Mouse (Mus musculus) hindbrain, embryonic 10.5 days (tissue): ENCODE measurements around the gene Lrp3. TPM values are rescaled to one million over a fixed set of nuclear protein-coding genes. Genes with fewer than 3 reads are reported as not detected.
A peak's percentile ranks its signal among the peaks of the same experiment; 100 is the strongest.
"Not testable (repeated sequence)": the region's sequence is repeated elsewhere in the genome, so short reads cannot be mapped to it uniquely, and the experiment has no call there.

Experiments
- DNase-seq: peaks from one replicate; pipeline ENCODE4 v3.0.0-alpha.2; 2017; ENCODE audit warnings: low spot score
- H3K27ac ChIP-seq: fragments of 300-500 bp; sonication (generic); 2 replicates; pipeline ENCODE4 v1.5.1; 2016; ENCODE audit warnings: mild to moderate bottlenecking, moderate library complexity
- H3K27me3 ChIP-seq: fragments of 300-500 bp; sonication (generic); 2 replicates; pipeline ENCODE4 v1.6.1; 2016; ENCODE audit warnings: mild to moderate bottlenecking; ENCODE audit not compliant: poor library complexity, insufficient read depth, severe bottlenecking
- H3K36me3 ChIP-seq: fragments of 300-500 bp; sonication (generic); 2 replicates; pipeline ENCODE4 v1.6.1; 2016; ENCODE audit warnings: mild to moderate bottlenecking, moderate library complexity
- H3K4me1 ChIP-seq: fragments of 300-500 bp; sonication (generic); replicated peaks from 2 replicates; pipeline ENCODE4 v1.6.1; 2016; ENCODE audit warnings: mild to moderate bottlenecking
- H3K4me3 ChIP-seq: fragments of 300-500 bp; sonication (generic); 2 replicates; pipeline ENCODE4 v1.5.1; 2016; ENCODE audit warnings: mild to moderate bottlenecking, moderate library complexity
- H3K9me3 ChIP-seq: fragments of 300-500 bp; sonication (generic); 2 replicates; pipeline ENCODE4 v1.6.1; 2016; ENCODE audit warnings: mild to moderate bottlenecking, moderate library complexity
- WGBS: fragments of 180-500 bp; shearing (Covaris S2); methylation state at CpG from one replicate; pipeline ENCODE4 v1.1.7; 2016; 5-methylcytosine and 5-hydroxymethylcytosine counted together
- polyA plus RNA-seq: library from polyadenylated mRNA; unstranded; fragments of >200 nt; fragmentation: Nextera tagmentation; extraction: Ambion mirVana; gene quantifications from 2 replicates; pipeline ENCODE4 v1.2.1, GENCODE M21; 2016

The Lrp3 gene
- polyA plus RNA-seq, result 13.1 and 13.7 TPM in 2 replicates

DNA sequence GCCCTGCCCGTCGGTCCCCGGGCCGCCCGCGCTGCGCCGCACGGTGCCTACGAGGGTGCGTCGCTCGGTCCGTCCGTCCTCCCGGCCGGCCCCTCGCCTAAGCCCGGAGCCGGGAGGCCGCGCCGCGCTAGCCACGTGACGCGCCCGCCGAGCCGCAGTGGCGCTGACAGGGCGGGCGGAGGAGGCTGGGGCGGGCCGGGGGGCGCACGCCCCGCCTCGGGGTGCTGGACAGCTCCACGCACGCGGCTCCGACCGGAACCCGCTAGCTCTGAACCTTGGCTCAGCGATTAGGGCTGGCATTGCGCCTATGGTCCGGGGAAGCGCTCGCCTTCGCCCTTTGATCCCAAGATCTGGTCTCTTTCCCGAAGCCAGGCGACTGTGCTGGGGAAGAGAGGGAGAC, at the start of gene Lrp3:
TSS of gene Lrp3 (minus strand) at position 274 of the 400 bp plus-strand sequence.
- WGBS, result under 1% methylated on average over 53 of the region's 53 CpGs

DNA sequence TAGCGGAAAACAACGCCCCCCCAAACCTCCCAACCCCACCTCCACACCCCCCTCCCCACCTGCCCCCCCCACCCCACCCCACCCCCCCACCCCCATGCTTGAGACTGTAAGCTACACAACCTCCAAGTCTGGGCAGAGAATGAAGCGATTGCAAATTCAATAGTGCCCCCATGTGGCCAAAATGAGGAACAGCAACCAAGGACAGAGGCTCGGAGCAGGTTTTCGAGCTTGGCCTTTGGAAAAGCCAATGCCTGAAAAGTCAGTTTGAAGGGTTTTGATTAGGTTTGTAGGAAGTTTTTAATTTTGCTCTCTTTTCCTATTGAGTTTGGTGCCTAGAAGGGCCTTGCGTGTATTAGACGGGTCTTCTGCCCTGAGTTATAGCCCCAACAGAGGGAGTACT, 49.4 kb upstream of the Lrp3 start:
- peaks cover 7% of the 10 kb centered on the region; the same call in 1 of the 2 replicates for H3K4me1 ChIP-seq
- peak; percentile 59 for DNase-seq
- H3K4me3 ChIP-seq, result no peak overlapping the region
- H3K36me3 ChIP-seq, result no peaks in the 10 kb centered on the region
- 0 out of 2 replicates have a peak, but pooled peaks cover under 1% of the 10 kb centered on the region for H3K9me3 ChIP-seq
- 10% methylated on average over 7 of the region's 7 CpGs for WGBS
- H3K27me3 ChIP-seq, result no peaks in the 10 kb centered on the region; the same call in 1 of the 2 replicates
- H3K27ac ChIP-seq, result no peak overlapping the region

More for the DNA sequence above, at the start of gene Lrp3:
- Histone ChIP-seq H3K36me3 (peaks cover 32% of the 10 kb centered on the region), H3K4me3 (peak within 1 kb of the TSS; percentile 88), H3K27ac (peak within 1 kb of the TSS; percentile 97), H3K9me3 (no peaks in the 10 kb centered on the region), H3K27me3 (peaks cover 14% of the 10 kb centered on the region; the same call in 1 of the 2 replicates), H3K4me1 (peaks cover 31% of the 10 kb centered on the region)
- DNase-seq, result peak; percentile 79

- Histone ChIP-seq H3K9me3 (peaks cover 5% of the 10 kb centered on the region; the same call in 1 of the 2 replicates), H3K27ac (no peak overlapping the region), H3K4me1 (no peaks in the 10 kb centered on the region), H3K27me3 (no peaks in the 10 kb centered on the region; the same call in 1 of the 2 replicates), H3K36me3 (no peaks in the 10 kb centered on the region), H3K4me3 (no peak overlapping the region)
- 85% methylated on average over 15 of the region's 15 CpGs for WGBS
- DNase-seq, result no peak
Measured at GRCm38 (mm10) chr7:35263595-35264489, 48.5 kb upstream of the Lrp3 start.

DNA sequence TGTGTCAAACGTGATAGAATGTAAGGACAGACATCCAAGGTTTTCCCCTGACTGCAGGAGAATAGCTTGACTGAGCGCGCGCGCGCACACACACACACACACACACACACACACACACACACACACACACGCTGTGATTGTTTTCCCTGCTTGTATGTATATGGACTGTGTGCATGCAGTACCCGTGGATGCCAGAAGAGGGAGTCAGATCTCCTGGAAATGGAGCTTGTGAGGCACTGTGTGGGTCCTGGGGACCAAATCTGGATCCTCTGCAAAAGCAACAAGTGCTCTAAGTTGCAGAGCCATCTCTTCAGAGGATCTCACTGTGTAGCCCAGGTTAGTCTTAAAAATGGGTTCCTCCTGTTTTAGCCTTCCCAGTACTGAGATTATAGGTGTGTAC, 44.1 kb upstream of the Lrp3 start:
- DNase-seq, result no peak
- Histone ChIP-seq H3K4me3 (no peak overlapping the region), H3K4me1 (no peaks in the 10 kb centered on the region), H3K9me3 (peaks cover 5% of the 10 kb centered on the region; the same call in 1 of the 2 replicates), H3K27me3 (no peaks in the 10 kb centered on the region), H3K36me3 (no peaks in the 10 kb centered on the region), H3K27ac (no peak overlapping the region)
- WGBS, result 87% methylated on average over 8 of the region's 8 CpGs

DNA sequence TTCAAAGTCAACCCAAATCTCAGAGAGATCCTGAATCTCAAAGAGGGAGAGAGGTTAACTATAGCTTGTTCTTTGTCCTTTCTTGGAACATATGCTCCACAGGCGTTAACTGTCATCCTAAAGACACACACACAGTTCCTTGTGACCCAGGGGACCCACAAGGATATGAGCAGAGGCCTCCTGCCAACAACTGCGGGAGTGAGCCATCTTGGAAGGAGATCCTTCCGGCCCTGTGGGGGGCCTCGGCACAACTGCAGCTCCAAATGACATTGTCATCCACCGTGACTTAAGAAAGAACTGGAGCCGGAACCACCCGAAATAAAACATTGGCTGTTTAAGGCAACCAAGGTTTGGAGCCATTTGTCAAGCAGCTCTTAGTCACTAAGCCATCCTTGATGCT, 43.0 kb upstream of the Lrp3 start:
- Histone ChIP-seq H3K27ac (no peak overlapping the region), H3K36me3 (no peaks in the 10 kb centered on the region), H3K4me1 (no peaks in the 10 kb centered on the region), H3K4me3 (no peak overlapping the region), H3K27me3 (no peaks in the 10 kb centered on the region), H3K9me3 (peaks cover 5% of the 10 kb centered on the region; the same call in 1 of the 2 replicates)
- WGBS, result 66% methylated on average over 7 of the region's 7 CpGs
- no peak for DNase-seq

DNA sequence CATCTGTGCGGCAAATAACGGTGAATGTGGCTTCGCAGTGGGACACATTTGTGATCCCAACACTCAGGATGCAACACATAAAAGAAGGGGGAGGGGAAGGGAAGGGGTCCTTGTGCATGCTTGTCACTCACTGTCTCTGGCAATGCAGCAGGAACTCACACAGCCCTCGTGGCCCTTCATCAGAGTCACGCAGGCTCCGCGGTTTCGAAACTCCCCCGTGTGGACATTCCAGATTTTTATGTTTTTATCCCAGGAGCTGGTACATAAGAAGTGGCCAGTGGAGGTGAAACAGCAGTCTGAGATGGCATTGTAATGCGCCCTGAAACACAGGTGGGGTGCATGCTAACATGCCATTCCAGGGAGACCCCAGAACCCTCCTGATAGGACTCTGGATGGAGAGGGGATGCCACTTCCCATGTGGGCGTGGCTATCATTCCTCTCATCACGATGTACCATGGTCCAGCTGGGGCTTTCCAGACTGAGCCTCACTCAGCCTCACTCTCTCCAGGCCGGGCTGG, 36.8 kb upstream of the Lrp3 start:
- Histone ChIP-seq H3K27me3 (no peaks in the 10 kb centered on the region), H3K4me1 (peaks cover 9% of the 10 kb centered on the region), H3K9me3 (no peaks in the 10 kb centered on the region), H3K4me3 (peak overlapping the region; percentile 39), H3K27ac (peak overlapping the region; percentile 56; the same call in 1 of the 2 replicates), H3K36me3 (no peaks in the 10 kb centered on the region)
- DNase-seq, result peak; percentile 57
- WGBS, result 7% methylated on average over 13 of the region's 13 CpGs

DNA sequence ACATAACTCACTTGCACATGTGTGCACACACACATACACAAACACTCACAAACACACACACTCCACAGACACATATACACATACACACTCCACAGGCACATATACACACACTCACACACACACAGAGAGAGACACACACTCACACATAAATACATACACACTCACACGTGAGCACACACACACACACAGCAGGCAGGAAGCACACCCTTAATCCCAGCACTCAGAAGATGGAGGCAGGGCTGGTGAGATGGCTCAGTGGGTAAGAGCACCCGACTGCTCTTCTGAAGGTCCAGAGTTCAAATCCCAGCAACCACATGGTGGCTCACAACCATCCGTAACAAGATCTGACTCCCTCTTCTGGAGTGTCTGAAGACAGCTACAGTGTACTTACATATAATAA, 22.6 kb upstream of the Lrp3 start:
- not testable (repeated sequence) for H3K27me3 ChIP-seq, DNase-seq, H3K4me1 ChIP-seq, H3K27ac ChIP-seq, H3K4me3 ChIP-seq, H3K9me3 ChIP-seq, H3K36me3 ChIP-seq
- WGBS, result 76% methylated on average over 3 of the region's 3 CpGs

GRCm38 (mm10) chr7:35235308-35235707, 20.0 kb upstream of the Lrp3 start:
- H3K27ac ChIP-seq, result peak overlapping the region; percentile 87
- WGBS, result 18% methylated on average over 9 of the region's 9 CpGs

GRCm38 (mm10) chr7:35234361-35235245, 19.3 kb upstream of the Lrp3 start:
- peak; percentile 100 for DNase-seq
- Histone ChIP-seq H3K27me3 (no peaks in the 10 kb centered on the region), H3K27ac (peak overlapping the region; percentile 87), H3K36me3 (no peaks in the 10 kb centered on the region), H3K9me3 (peaks cover 3% of the 10 kb centered on the region; the same call in 1 of the 2 replicates), H3K4me3 (peak overlapping the region; percentile 70), H3K4me1 (peaks cover 8% of the 10 kb centered on the region)
- under 1% methylated on average over 45 of the region's 45 CpGs for WGBS

More at GRCm38 (mm10) chr7:35235308-35235707, 20.0 kb upstream of the Lrp3 start:
- DNase-seq, result peak; percentile 77
- peaks cover 3% of the 10 kb centered on the region; the same call in 1 of the 2 replicates for H3K9me3 ChIP-seq
- H3K4me3 ChIP-seq, result peak overlapping the region; percentile 70
- H3K36me3 ChIP-seq, result no peaks in the 10 kb centered on the region
- no peaks in the 10 kb centered on the region for H3K27me3 ChIP-seq
- peaks cover 8% of the 10 kb centered on the region for H3K4me1 ChIP-seq

DNA sequence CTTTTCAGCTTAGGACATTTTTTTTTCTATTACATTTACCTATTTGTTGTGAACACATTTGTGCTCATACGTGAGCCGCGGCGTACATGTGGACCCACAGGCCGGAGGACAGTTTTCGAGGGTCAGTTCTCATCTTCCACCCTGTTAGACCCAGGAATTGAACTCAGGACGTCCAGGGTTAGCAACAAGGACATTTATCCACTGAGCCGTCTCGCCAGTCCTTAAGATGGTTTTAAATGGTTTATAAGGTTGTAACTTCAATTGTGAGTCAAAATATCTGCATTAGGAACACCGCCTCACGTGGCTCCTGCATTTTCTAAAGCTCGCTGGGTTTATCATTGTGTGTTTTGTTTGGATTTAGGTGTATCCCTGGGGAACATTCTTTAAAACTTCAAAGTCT, 18.6 kb upstream of the Lrp3 start:
- H3K36me3 ChIP-seq, result no peaks in the 10 kb centered on the region
- 44% methylated on average over 12 of the region's 12 CpGs for WGBS
- no peak for DNase-seq
- H3K4me1 ChIP-seq, result peaks cover 8% of the 10 kb centered on the region
- H3K27ac ChIP-seq, result peak overlapping the region; percentile 87
- H3K9me3 ChIP-seq, result peaks cover 3% of the 10 kb centered on the region; the same call in 1 of the 2 replicates
- no peaks in the 10 kb centered on the region for H3K27me3 ChIP-seq
- H3K4me3 ChIP-seq, result peak overlapping the region; percentile 70

DNA sequence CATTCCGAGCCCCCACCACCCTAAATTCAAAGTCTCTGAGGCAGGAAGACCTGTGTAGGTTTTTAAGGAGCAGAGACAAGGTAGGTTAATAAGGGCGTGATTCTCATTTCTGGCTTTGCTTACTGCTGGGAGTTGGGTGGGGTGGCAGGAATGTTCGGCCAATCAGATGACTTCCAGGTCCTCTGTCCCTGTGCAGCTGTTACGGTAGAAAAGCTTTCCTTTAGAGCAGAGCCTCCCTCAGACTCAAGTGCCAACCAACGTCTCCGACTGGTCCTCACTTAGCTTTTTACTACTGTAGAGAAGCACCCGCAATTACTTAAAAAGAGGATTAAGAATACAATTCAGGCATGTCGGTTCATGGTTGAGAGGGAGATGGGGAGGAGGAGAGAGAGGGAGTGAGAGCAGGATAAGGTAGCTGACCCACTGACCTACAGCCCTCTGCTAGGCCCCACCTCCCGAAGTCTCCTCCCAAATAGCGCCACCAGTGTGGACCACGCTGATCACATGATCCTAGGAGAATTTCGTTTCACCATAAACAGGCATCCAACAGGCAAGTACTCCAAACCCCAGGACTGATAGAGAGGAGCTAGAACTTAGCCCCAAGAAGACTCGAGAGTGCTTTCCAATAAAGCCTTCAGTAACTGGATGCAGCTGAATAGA, 17.6 kb upstream of the Lrp3 start:
- Histone ChIP-seq H3K36me3 (no peaks in the 10 kb centered on the region), H3K9me3 (peaks cover 3% of the 10 kb centered on the region; the same call in 1 of the 2 replicates), H3K4me3 (no peak overlapping the region; the same call in 1 of the 2 replicates), H3K27ac (no peak overlapping the region), H3K27me3 (no peaks in the 10 kb centered on the region), H3K4me1 (peaks cover 8% of the 10 kb centered on the region)
- WGBS, result 28% methylated on average over 13 of the region's 13 CpGs
- peak; percentile 38 for DNase-seq

DNA sequence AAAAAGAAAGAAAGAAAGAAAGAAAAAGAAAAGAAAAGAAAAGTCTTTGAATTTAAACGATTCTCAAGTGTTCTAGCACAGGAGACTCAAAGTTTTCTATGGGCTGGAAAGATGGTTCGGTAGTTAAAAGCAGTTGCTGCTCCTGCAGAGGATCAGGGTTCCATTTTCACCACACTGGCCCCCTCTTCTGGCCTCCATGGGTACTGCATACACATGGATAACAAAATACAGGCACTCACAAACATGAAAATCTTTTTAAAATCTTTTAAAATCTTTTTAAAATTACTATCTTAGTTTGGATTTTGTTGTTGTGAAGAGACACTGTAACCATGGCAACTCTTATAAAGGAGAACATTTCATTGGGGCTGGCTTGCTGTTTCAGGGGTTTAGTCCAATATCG, 15.0 kb upstream of the Lrp3 start:
- no peak overlapping the region for H3K4me3 ChIP-seq
- no peaks in the 10 kb centered on the region for H3K36me3 ChIP-seq
- peak; percentile 48 for DNase-seq
- peaks cover 6% of the 10 kb centered on the region; the same call in 1 of the 2 replicates for H3K9me3 ChIP-seq
- H3K4me1 ChIP-seq, result peaks cover under 1% of the 10 kb centered on the region
- no peak overlapping the region for H3K27ac ChIP-seq
- WGBS, result 72% methylated on average over 3 of the region's 3 CpGs
- no peaks in the 10 kb centered on the region for H3K27me3 ChIP-seq
